Mouse (Mus musculus): ENCODE results near the gene Dao.

GRCm38 (mm10) chr5:113985737-113986136 lies 17.8 kb upstream of the Dao start:
- no peak for TF ChIP-seq CTCF (IDR thresholded peaks at IDR 0.05; ENCODE audit: low read depth)
- TF ChIP-seq EP300 (IDR thresholded peaks at IDR 0.05; ENCODE audit: low read depth), result no peak

Measured in heart, postnatal 0 days (tissue).